Mouse (Mus musculus) liver, embryonic 11.5 days (tissue): ENCODE results near the gene Calr. TPM values are rescaled to one million over a fixed set of nuclear protein-coding genes. Genes with fewer than 3 reads are reported as not detected.
"Not testable (repeated sequence)": the region's sequence is repeated elsewhere in the genome, so short reads cannot be mapped to it uniquely, and the experiment has no call there.

ENCODE experiments used
- ATAC-seq: fragments of 200-750 bp; cut with Nextera tagmentation; replicated peaks from 2 replicates; pipeline ENCODE4 v1.8.0; 2017; ENCODE audit warnings: moderate number of reproducible peaks, mild to moderate bottlenecking, moderate TSS enrichment, moderate library complexity; ENCODE audit not compliant: low FRiP score
- DNase-seq: peaks from one replicate; pipeline ENCODE4 v3.0.0-alpha.2; 2017; ENCODE audit warnings: low spot score
- H3K27ac ChIP-seq: fragments of 300-500 bp; sonication (generic); 2 replicates; pipeline ENCODE4 v1.5.1; 2014; ENCODE audit warnings: mild to moderate bottlenecking, low read depth, low read length, control low read depth
- H3K27me3 ChIP-seq: fragments of 300-500 bp; sonication (generic); replicated peaks from 2 replicates; pipeline ENCODE4 v1.6.1; 2014; ENCODE audit warnings: low read length, mixed read lengths; ENCODE audit not compliant: control insufficient read depth, insufficient read depth
- H3K36me3 ChIP-seq: fragments of 300-500 bp; sonication (generic); 2 replicates; pipeline ENCODE4 v1.6.1; 2014; ENCODE audit warnings: mild to moderate bottlenecking, low read length, moderate library complexity, mixed read lengths; ENCODE audit not compliant: control insufficient read depth, insufficient read depth
- H3K4me1 ChIP-seq: fragments of 300-500 bp; sonication (generic); replicated peaks from 2 replicates; pipeline ENCODE4 v1.6.1; 2014; ENCODE audit warnings: low read length, mixed read lengths; ENCODE audit not compliant: control insufficient read depth, insufficient read depth
- H3K4me2 ChIP-seq: fragments of 300-500 bp; sonication (generic); 2 replicates; pipeline ENCODE4 v1.6.1; 2014; ENCODE audit warnings: mild to moderate bottlenecking, control low read depth, moderate library complexity
- H3K4me3 ChIP-seq: fragments of 300-500 bp; sonication (generic); 2 replicates; pipeline ENCODE4 v1.5.1; 2014; ENCODE audit warnings: low read depth, low read length, control low read depth
- H3K9ac ChIP-seq: fragments of 300-500 bp; sonication (generic); 2 replicates; pipeline ENCODE4 v1.6.1; 2014; ENCODE audit warnings: low read depth, low read length, control low read depth
- H3K9me3 ChIP-seq: fragments of 300-500 bp; sonication (generic); 2 replicates; pipeline ENCODE4 v1.6.1; 2016; ENCODE audit warnings: low read length, inconsistent platforms, mixed read lengths; ENCODE audit not compliant: control insufficient read depth
- WGBS: fragments of 180-500 bp; shearing (Covaris S2); extraction: QIAGEN DNeasy Blood & Tissue Kit; methylation state at CpG from one replicate; pipeline ENCODE4 v1.1.7; 2014; 5-methylcytosine and 5-hydroxymethylcytosine counted together
- polyA plus RNA-seq: library from polyadenylated mRNA; unstranded; fragments of >200 nt; fragmentation: Nextera tagmentation; extraction: Ambion mirVana; gene quantifications from 2 replicates; pipeline ENCODE4 v1.2.1, GENCODE M21; 2014

Gene Calr
- polyA plus RNA-seq, 1 experiment from 2014 or later: 860 TPM

DNA sequence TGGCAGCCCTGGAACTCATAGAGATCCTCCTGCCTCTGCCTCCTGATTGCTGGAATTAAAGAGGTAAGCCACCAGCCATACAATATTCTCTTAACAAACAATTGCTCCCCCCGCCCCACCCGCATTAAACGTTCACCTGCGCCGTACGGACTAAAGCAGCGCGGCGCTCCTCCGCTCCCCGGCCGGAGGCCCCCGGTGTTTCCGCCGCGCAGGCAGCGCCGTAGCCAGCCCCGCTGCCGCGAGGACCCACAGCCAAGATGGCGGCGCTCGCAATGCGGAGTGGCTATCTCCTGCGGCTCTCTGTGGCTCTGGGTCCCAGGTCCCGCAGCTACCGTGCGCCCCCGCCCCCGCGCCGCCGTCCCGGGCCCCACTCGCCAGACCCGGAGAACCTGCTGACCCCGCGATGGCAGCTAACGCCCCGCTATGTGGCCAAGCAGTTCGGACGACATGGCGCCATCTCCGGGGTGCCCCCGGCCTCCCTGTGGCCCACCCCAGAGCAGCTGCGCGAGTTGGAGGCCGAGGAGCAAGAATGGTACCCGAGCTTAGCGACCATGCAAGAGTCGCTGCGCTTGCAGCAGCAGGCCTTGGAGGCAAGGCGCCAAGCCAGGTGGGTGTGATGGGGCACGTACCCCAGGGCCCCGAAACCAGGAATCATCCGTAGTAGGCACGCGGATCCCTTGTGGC is 14.6 kb downstream of the Calr start:
- H3K9ac ChIP-seq: peak overlapping the region; percentile 99
- H3K27me3 ChIP-seq: no peaks in the 10 kb centered on the region
- under 1% methylated on average over 59 of the region's 59 CpGs for WGBS
- H3K36me3 ChIP-seq: peaks cover 23% of the 10 kb centered on the region
- H3K4me2 ChIP-seq: peak overlapping the region; percentile 80
- peaks cover 25% of the 10 kb centered on the region for H3K4me1 ChIP-seq
- H3K9me3 ChIP-seq: no peaks in the 10 kb centered on the region
- H3K4me3 ChIP-seq: peak overlapping the region; percentile 99
- ATAC-seq (peak; percentile 80), DNase-seq (peak; percentile 87)
- peak overlapping the region; percentile 94 for H3K27ac ChIP-seq

DNA sequence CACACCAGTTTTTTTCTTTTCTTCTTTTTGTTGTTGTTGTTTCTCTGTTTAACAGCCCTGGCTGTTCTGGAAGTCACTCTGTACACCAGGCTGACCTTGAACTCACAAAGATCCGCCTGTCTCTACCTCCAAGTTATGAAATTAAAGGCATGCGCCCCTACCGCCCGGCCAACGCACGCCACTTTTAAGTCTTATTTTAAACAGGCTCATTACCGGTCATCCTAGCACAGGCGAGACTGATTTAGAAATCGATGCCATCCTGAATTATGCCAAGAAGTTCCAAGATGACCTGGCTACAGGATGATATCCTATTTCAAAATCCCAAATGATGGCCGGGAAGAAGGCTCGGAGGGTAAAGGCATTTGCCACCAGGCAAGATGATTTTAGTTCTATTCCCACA is 15.2 kb downstream of the Calr start, which contains the start of gene Gadd45gip1:
Gene Gadd45gip1 (plus strand): TSS at position 33 of the 400 bp plus-strand sequence.
- Histone ChIP-seq H3K4me3 (peak within 1 kb of the TSS; percentile 99), H3K4me1 (peaks cover 22% of the 10 kb centered on the region), H3K9me3 (no peaks in the 10 kb centered on the region), H3K4me2 (peak within 1 kb of the TSS; percentile 80), H3K27me3 (no peaks in the 10 kb centered on the region), H3K27ac (peak within 1 kb of the TSS; percentile 94), H3K36me3 (peaks cover 18% of the 10 kb centered on the region), H3K9ac (peak within 1 kb of the TSS; percentile 99)
- WGBS: 33% methylated on average over 11 of the region's 11 CpGs
- no peak for DNase-seq
- peak; percentile 50; the same call in 1 of the 2 replicates for ATAC-seq

GRCm38 (mm10) chr8:84826518-84826917 is 20.2 kb downstream of the Calr start:
- not testable (repeated sequence) for H3K4me3 ChIP-seq, H3K36me3 ChIP-seq, H3K9ac ChIP-seq, H3K27me3 ChIP-seq, H3K9me3 ChIP-seq, ATAC-seq, DNase-seq
- Histone ChIP-seq H3K4me1 (peaks cover 19% of the 10 kb centered on the region), H3K27ac (peak overlapping the region; percentile 13; the same call in 1 of the 2 replicates), H3K4me2 (peak overlapping the region; percentile 33)
- 73% methylated on average over 2 of the region's 2 CpGs for WGBS

GRCm38 (mm10) chr8:84825636-84826035 is 21.1 kb downstream of the Calr start:
- peak; percentile 42 for ATAC-seq
- H3K4me2 ChIP-seq: peak overlapping the region; percentile 6
- no peaks in the 10 kb centered on the region for H3K36me3 ChIP-seq
- no peaks in the 10 kb centered on the region for H3K9me3 ChIP-seq
- H3K27me3 ChIP-seq: no peaks in the 10 kb centered on the region
- H3K4me3 ChIP-seq: no peak overlapping the region
- H3K27ac ChIP-seq: peak overlapping the region; percentile 35; the same call in 1 of the 2 replicates
- 43% methylated on average over 4 of the region's 4 CpGs for WGBS
- no peak overlapping the region for H3K9ac ChIP-seq
- no peak for DNase-seq
- peaks cover 19% of the 10 kb centered on the region for H3K4me1 ChIP-seq

DNA sequence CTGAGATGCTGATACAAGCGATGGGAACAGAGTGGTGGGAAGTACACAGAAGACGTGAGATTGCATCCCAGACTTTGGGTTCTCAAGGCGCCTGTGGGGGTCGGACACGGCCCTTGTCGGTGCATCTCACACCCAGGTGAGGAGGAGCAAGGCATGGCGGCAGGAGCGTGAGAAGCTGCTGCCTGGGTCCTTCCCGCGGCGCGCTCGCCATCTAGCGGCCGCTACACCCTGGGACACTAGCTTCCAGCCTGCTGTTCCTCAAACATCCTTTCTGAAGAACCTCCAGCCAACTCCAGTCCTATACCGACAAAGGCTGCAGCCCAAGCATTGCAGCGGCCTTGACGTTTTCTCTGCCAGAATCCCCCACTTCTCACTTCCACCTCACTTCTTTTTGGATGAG is 23.1 kb downstream of the Calr start:
- Histone ChIP-seq H3K4me1 (peaks cover 16% of the 10 kb centered on the region), H3K36me3 (no peaks in the 10 kb centered on the region), H3K27me3 (no peaks in the 10 kb centered on the region), H3K4me3 (peak overlapping the region; percentile 12; the same call in 1 of the 2 replicates), H3K27ac (no peak overlapping the region), H3K9ac (no peak overlapping the region), H3K4me2 (peak overlapping the region; percentile 54), H3K9me3 (no peaks in the 10 kb centered on the region)
- DNase-seq: peak; percentile 70
- WGBS: 1% methylated on average over 18 of the region's 18 CpGs
- ATAC-seq: peak; percentile 61; the same call in 1 of the 2 replicates

- DNase-seq (no peak), ATAC-seq (no peak)
- WGBS: 56% methylated on average over 3 of the region's 3 CpGs
- peak within 1 kb of the TSS; percentile 54 for H3K4me2 ChIP-seq
- no peaks in the 10 kb centered on the region for H3K36me3 ChIP-seq
- H3K9ac ChIP-seq: 0 out of 2 replicates have a peak within 1 kb of the TSS, but pooled peaks have one; percentile 9
- no peaks in the 10 kb centered on the region for H3K9me3 ChIP-seq
- H3K4me1 ChIP-seq: peaks cover 16% of the 10 kb centered on the region
- H3K27ac ChIP-seq: no peak within 1 kb of the TSS
- H3K4me3 ChIP-seq: peak within 1 kb of the TSS; percentile 12; the same call in 1 of the 2 replicates
- H3K27me3 ChIP-seq: no peaks in the 10 kb centered on the region
These were observed 24.0 kb downstream of the Calr start, which contains the start of gene Dand5 for GRCm38 (mm10) chr8:84822723-84823122. Gene Dand5, minus strand, starts transcription at chr8:84822823.

- Histone ChIP-seq H3K9ac (no peak overlapping the region), H3K4me1 (peaks cover 13% of the 10 kb centered on the region), H3K27ac (no peak overlapping the region), H3K9me3 (no peaks in the 10 kb centered on the region), H3K27me3 (peaks cover 24% of the 10 kb centered on the region), H3K4me3 (no peak overlapping the region), H3K4me2 (no peak overlapping the region), H3K36me3 (no peaks in the 10 kb centered on the region)
- no peak for DNase-seq
- 73% methylated on average over 17 of the region's 17 CpGs for WGBS
- no peak for ATAC-seq
These were observed 30.6 kb downstream of the Calr start for GRCm38 (mm10) chr8:84816117-84816516.

DNA sequence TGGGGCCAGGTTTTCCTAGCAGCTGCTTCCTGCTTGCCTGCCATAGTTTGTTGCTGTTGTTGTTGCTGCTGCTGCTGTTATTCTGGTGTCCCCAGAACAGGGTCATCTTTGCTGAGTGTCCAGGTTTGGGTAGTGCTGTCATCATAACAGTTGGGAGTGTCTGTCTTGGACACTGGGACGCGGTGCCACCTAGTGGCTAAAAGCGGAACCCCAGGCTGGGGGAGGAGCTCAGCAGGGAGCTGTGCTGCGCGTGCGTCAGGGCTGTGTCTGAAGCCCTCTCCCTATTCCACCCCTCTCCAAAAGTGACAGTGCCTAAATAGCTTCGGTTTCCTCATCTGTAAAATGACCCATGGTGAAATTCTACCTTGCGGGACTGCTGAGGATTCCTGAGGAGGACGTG is 31.2 kb downstream of the Calr start:
- Histone ChIP-seq H3K27me3 (peaks cover 30% of the 10 kb centered on the region), H3K4me2 (no peak overlapping the region), H3K9me3 (no peaks in the 10 kb centered on the region), H3K27ac (no peak overlapping the region), H3K9ac (no peak overlapping the region), H3K4me3 (no peak overlapping the region), H3K4me1 (peaks cover 19% of the 10 kb centered on the region), H3K36me3 (no peaks in the 10 kb centered on the region)
- 13% methylated on average over 9 of the region's 9 CpGs for WGBS
- ATAC-seq (peak; percentile 78), DNase-seq (peak; percentile 90)
